Mouse (Mus musculus): ENCODE data around the gene Olfr314. TPM values are rescaled to one million over a fixed set of nuclear protein-coding genes. Genes with fewer than 3 reads are reported as not detected.
"Not testable (repeated sequence)": the region's sequence is repeated elsewhere in the genome, so short reads cannot be mapped to it uniquely, and the experiment has no call there.

Gene Olfr314
- not detected in 2 replicates for polyA plus RNA-seq (2015; fragmentation: Nextera tagmentation; extraction: Ambion mirVana)

- peak; percentile 22 for DNase-seq (ENCODE audit: low spot score)
Observed at GRCm38 (mm10) chr11:58782480-58783089, at the start of gene Olfr314. Olfr314 (plus strand) TSS chr11:58782952.

GRCm38 (mm10) chr11:58733372-58733771 is 49.4 kb upstream of the Olfr314 start:
- DNase-seq (ENCODE audit: low spot score), result no peak

DNA sequence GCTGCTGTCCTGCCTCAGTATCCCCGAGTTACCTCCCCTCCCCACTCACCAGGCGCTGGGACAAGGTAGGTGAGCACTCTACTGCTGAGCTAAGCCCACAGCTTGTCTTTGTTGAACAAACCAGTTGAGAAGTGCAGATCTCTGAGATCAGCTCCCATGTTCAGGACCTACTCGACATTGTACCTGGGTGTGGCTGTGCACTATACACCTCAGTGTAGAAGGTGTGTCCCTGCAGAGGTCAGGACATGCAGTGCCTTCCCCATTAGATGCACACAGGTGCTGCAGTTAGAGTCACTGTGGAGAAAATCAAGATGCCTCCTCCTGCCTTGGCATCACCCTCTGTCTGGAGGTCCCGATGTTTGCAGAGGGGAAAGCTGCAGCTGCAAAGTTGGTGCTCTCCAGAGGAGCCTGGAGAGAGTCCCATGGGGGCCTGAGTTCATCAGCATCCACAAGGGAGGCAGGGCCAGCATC is 43.9 kb upstream of the Olfr314 start, which contains the start of gene Olfr317:
TSS of gene Olfr317 (minus strand) at position 421 of the 471 bp plus-strand sequence.
- no peak for DNase-seq (ENCODE audit: low spot score)

DNA sequence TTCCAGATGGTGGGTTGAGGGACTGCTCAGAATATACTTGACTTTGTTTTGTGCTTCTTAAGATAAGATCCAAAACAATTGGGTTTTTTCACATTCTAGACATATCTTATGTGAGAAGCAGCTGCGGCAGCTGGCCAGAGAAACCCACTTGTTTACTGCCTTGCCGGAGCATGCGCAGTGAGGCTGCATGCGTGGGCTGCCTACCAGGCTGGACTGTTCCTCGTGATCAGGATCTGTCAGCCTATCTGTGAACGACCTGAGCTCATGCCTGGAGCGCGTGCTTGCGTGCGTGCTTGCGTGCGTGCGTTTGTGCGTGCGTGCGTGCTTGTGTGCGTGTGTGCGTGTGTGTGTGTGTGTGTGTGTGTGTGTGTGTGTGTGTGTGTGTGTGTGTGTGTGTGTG is 31.7 kb upstream of the Olfr314 start:
- DNase-seq (ENCODE audit: low spot score), result not testable (repeated sequence)

DNA sequence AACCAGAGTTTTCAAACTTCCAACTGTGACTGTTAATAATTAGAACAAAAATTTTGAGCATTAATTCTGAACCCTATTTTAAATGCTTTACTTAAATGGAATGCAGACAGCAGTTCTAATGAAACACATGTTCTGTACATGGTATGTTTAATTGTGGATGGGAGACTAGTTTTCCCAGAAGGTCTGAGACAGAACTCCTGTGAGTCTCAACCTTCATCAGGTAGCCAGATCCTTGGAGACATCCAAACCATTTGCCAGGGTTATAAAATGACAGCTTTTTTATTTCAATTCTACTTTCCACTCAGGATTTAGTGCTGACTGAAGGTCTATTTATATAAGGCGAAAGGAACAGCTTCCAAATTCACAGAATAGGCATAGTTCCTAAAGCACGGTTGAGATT is 30.3 kb upstream of the Olfr314 start, which contains the start of gene Olfr316:
TSS of gene Olfr316 (plus strand) at position 301 of the 400 bp plus-strand sequence.
- DNase-seq (ENCODE audit: low spot score), result no peak

DNA sequence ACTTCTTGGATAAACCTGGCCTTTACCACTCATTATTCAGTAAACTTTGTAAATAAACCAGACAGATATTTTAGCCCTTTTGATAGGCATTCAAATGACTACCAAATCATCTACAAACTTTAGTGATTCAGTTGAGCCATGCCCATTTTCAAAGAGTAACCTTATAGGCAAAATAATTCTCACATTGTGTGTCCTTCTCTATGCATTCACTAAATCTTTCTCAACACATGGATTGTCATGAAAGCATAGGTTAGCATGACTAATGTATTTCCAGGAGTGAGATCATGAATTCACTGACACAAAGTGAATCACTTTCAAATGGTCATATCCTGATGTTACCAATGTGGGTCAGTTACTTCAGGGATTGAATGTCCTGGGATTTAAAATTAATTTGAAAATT is 9.9 kb upstream of the Olfr314 start, which contains the start of gene Olfr315:
TSS of gene Olfr315 (plus strand) at position 301 of the 400 bp plus-strand sequence.
- DNase-seq (ENCODE audit: low spot score), result no peak

- DNase-seq (ENCODE audit: low spot score), result no peak
Observed at GRCm38 (mm10) chr11:58784182-58784581, 1.4 kb downstream of the Olfr314 start.

- peak; percentile 87 for DNase-seq (ENCODE audit: low spot score)
Observed at GRCm38 (mm10) chr11:58787651-58788050, 4.9 kb downstream of the Olfr314 start.

DNA sequence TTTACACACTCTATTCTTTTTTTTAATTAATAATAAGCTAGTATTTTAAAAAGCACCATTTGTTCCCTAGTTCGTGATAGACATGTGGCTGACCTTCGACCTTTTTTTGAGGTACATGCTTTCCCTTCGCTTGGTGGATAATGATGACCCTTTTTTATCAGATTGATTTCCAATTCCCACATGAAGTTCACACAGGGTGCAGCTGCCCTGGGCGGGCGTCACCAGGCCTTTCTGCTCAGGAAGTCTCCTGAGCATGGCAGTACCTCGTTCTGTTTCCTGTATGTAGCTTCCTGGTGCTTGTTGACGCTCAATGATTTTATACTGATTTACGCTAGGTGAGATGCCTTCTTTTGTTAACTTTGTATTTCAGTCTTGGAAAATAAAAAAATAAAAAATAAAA is 5.6 kb downstream of the Olfr314 start:
- DNase-seq (ENCODE audit: low spot score), result peak; percentile 46

GRCm38 (mm10) chr11:58789532-58789931 is 6.8 kb downstream of the Olfr314 start:
- peak; percentile 18 for DNase-seq (ENCODE audit: low spot score)

DNA sequence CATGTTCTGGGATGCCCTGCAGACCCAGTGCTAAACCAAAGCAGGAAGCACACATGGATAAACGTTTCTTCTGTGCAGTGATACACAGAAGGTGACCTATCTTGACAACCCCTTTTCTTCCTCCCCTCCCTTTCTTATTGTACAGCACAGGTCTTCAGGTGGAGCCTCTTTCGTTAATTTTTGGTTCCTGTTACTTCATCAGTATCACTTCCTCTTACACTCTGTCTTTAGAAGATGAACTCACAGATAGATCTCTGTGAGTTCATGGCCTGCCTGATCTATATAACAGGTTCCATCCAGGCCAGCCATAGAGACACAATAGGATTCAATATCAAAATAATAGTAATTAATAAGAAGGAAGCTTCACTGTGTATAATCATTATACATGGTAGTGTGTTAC is 7.3 kb downstream of the Olfr314 start:
- no peak for DNase-seq (ENCODE audit: low spot score)

DNA sequence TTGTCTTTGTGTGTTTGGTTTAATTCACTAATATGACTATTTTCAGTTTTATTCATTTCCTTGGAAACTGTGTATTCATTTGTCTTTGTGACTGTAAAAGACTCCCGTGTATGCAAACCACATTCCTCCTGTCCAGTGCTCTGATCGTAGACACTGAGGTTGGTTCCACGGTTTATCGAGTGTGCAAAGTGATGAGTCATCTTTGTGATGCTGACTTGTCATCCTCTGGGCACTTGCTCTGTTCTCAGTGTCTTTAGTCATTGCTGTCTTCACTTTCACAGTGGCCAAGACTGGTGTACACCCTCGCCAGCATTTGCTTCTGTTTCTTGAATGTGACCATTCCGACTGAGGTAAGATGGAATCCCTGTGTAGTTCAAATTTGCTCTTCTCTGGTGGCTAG is 7.9 kb downstream of the Olfr314 start:
- DNase-seq (ENCODE audit: low spot score), result no peak

DNA sequence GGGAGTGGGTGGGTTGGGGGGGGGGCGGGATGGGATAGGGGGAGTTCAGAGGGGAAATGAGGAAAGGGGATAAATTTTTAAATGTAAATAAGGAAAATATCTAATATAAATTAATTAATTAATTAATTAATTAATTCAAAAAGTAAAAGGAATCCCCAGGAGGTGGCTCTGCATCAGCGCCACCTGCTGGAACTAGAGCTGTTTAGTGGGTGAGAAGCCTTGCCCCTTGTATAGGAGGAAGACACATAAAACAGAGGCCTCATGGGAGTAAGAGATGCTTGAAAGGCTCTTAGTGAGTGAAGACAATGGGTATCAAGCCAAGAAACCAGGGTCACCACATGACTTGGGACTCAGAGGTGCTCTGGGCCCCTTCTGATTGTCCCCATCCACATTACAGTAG is 13.1 kb downstream of the Olfr314 start:
- DNase-seq (ENCODE audit: low spot score), result peak; percentile 55

GRCm38 (mm10) chr11:58796850-58797249 is 14.1 kb downstream of the Olfr314 start:
- DNase-seq (ENCODE audit: low spot score), result no peak

DNA sequence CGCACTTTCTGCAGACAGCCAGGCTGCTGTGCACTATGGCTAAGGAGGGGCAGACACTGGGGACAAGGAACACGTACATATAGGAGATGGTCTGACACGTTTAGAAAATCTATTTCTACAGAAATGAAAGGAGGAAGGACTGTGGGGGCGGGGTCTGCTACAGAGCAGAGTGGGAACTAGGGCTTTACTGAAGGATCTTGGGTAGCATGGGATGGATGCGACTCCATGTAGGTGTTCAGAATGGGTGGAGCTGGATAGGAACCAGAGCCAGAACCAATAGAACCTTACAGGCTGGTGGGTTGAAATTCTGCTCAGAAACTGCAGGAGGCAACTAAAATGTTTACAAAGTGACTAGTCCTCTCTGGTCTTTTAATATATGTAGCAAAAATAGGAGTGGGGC is 17.0 kb downstream of the Olfr314 start:
- no peak for DNase-seq (ENCODE audit: low spot score)

- DNase-seq (ENCODE audit: low spot score), result peak; percentile 15
Observed at GRCm38 (mm10) chr11:58801558-58802228, 18.9 kb downstream of the Olfr314 start, which contains the start of gene Fam183b. Fam183b (minus strand) TSS chr11:58801960.

DNA sequence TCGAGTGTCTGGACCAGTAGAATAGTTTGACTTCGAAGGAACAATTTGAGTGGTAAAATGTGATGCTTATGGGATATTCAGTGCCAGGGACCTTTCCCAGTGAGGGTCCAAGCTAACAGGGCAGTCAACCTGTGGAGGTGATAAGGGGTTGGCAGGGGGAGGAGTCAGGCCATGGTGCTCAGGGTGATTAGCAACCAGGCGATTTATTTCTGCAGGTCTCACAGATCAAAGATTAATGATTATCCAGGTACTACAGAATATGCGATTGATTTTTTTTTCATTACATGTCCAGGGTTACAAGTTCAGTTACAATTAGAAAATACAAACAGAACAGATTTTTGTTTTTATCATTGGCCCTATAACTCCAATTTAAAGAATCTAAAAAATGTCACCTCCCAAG is 21.1 kb downstream of the Olfr314 start:
- DNase-seq (ENCODE audit: low spot score), result no peak

DNA sequence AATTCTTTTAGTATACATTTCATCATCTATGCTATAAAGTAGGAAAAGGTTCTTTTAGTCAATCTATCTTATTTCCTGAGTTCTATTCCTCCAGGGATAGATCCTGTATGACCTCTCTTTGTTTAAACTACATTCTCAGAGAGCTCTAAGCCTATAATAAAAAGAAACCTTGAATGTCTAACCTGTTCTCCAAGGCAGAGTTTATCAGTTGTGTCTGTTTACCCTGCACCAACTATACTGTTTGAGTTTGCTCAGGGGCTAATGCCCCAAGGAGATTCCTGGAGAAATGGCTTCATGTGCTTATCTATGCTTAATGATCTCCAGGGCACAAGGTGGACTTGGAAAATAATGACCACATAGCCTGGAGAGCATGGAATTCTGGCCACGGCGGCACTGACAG is 21.6 kb downstream of the Olfr314 start:
- DNase-seq (ENCODE audit: low spot score), result no peak

DNA sequence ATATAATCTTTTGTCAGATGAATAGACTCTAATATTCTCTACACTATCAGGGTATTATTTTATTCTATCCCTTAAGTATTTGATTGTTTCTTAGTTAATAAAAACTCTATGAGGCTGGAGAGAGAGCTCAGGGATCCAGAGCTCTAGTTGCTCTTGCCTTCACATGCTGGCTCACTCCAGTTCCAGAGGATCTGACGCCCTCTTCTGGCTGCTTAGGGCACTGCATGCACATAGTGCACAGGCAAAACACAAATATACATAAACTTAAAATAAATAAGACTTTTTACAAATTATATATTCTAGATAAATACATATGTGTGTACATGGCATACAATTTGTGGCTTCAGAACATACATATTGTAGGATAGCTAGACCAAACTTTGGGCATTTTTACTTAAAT is 29.2 kb downstream of the Olfr314 start:
- DNase-seq (ENCODE audit: low spot score), result peak; percentile 17

GRCm38 (mm10) chr11:58814700-58815099 is 31.9 kb downstream of the Olfr314 start, which contains the start of gene Olfr313:
Olfr313 (plus strand) TSS chr11:58815000.
- DNase-seq (ENCODE audit: low spot score), result not testable (repeated sequence)

DNA sequence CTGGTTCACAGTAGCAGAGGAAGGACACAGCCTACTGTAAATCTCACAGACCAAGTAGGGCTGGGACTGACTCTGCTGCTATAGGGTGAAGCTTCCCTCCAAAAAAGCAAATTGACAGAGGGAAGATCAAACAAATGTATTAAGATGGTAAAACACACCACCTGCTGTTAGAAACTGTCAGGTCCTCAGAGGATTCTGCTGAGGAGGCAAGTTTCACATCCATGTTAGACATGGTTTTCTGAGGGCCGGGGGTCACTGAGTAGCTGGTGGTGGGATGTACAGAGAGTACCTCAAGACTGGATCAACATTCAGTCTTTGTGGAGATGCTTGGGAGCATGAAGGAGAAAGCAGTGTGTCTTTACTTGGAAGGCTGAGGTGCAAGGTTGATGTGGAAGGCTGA is 32.9 kb downstream of the Olfr314 start:
- DNase-seq (ENCODE audit: low spot score), result peak; percentile 46

- not testable (repeated sequence) for DNase-seq (ENCODE audit: low spot score)
Observed at GRCm38 (mm10) chr11:58828937-58829336, 46.2 kb downstream of the Olfr314 start, which contains the start of gene Olfr312. Olfr312 (plus strand) TSS chr11:58829237.

Measured in thymus, postnatal 0 days (tissue).